Comparison of ENCODE assay signal across 8 mouse cellular contexts in the genomic region with DNA sequence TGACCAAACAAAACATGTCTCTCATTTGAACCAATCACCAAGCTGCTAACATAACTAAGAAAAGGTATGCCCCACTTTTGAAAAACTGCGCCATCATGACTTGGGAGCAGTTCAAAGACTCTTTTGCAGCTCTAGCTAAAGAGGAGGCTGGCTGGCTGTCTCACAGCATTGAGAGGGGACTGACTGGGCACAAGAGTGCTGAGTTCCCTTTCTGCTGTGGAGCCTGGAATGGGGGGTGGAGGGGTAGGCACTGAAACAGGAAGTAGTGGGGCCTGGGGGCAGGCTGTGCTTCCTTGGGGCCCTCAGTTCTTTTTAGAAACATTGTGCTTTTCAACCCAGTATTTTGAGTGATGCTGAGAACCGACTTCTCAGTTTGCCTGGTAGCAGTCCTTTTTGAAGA. TPM values are rescaled to one million over a fixed set of nuclear protein-coding genes. Genes with fewer than 3 reads are reported as not detected.
A peak's percentile ranks its signal among the peaks of the same experiment; 100 is the strongest.
DNase-seq lines count a peak whose midpoint lies in the region; ATAC-seq and TF ChIP-seq lines count a peak whose summit lies in the region.
"Had no signal": no experiment of that assay in that cellular context is flagged by ENCODE, and none has a peak within 500 bp of the region (broad histone marks: within the 10 kb centered on the region; RNA-seq: fewer than 3 reads in every experiment).

No protein-coding gene starts in this region.

- H3K27ac ChIP-seq in liver, embryonic 14.5 days = peak overlapping the region; percentile 9

- peak; percentile 10 to 51 for DNase-seq in left cerebral cortex, postnatal 10 days (ENCODE audit: extremely low spot score in 1 of 2, low spot score in 2 of 2)
- DNase-seq in left cerebral cortex, adult 11 months (ENCODE audit: low spot score) = no peak
- DNase-seq in brain, adult 2 months (ENCODE audit: low read depth, low spot score) = peak; percentile 63
- no peak for DNase-seq in liver, embryonic 14.5 days (ENCODE audit: low read depth in 3 of 3, low spot score in 3 of 3)
- DNase-seq in thymus, adult 18-20 months = peak; percentile 64 to 85
- no peak for DNase-seq in adrenal gland, adult 8-10 months
- DNase-seq in embryo, embryonic 11 days = no peak
- DNase-seq: forebrain, postnatal 0 days had no signal

- no peak overlapping the region for H3K4me3 ChIP-seq in liver, embryonic 14.5 days (ENCODE audit: insufficient read depth in 1 of 2, low read depth in 2 of 2, low read length in 2 of 2)

- no peaks in the 10 kb centered on the region for H3K27me3 ChIP-seq in liver, embryonic 14.5 days (ENCODE audit: control insufficient read depth, insufficient read depth, low read length)

- no peaks in the 10 kb centered on the region for H3K9me3 ChIP-seq in liver, embryonic 14.5 days (ENCODE audit: control insufficient read depth, low read length)

- H3K36me3 ChIP-seq in liver, embryonic 14.5 days (replicated peaks; ENCODE audit: control insufficient read depth, insufficient read depth, low read depth) = no peaks in the 10 kb centered on the region

- no peak for TF ChIP-seq EP300 in liver, embryonic 14.5 days (IDR thresholded peaks at IDR 0.05; ENCODE audit: low read depth)

- H3K4me1 ChIP-seq in liver, embryonic 14.5 days (replicated peaks; ENCODE audit: control insufficient read depth in 2 of 2, insufficient read depth in 2 of 2, low read length in 1 of 2) = peaks cover 21 to 45% of the 10 kb centered on the region in 2 experiments

- no peak for ATAC-seq in liver, embryonic 14.5 days (ENCODE audit: insufficient read depth)
- ATAC-seq: forebrain, postnatal 0 days had no signal

- no peak for TF ChIP-seq CTCF in liver, embryonic 14.5 days (IDR thresholded peaks at IDR 0.05; ENCODE audit: low read depth)

- WGBS in liver, embryonic 14.5 days (ENCODE audit: insufficient replicate concordance) = 25% methylated on average over 2 of the region's 2 CpGs

- 0 out of 2 replicates have a peak overlapping the region, but pooled peaks have one; percentile 19 for H3K4me2 ChIP-seq in liver, embryonic 14.5 days (ENCODE audit: low read depth)

- intact Hi-C loops in left cerebral cortex, postnatal 10 days (cut with DNase I) = no loop called here

- no peak overlapping the region for H3K9ac ChIP-seq in liver, embryonic 14.5 days (replicated peaks)
- H3K9ac ChIP-seq: forebrain, postnatal 0 days had no signal

RNA-seq across cellular contexts. Expression of a gene that starts 7.7 kb away (rescaled TPM):
- total RNA-seq in left cerebral cortex, postnatal 10 days (2021) = 10 to 100 TPM; 13.3 to 16.2 TPM
- 12.6 and 17.1 TPM in 2 replicates for polyA plus RNA-seq in liver, embryonic 14.5 days (2012; rRNA removed)
- polyA plus RNA-seq in liver, embryonic 14.5 days (2014; fragmentation: Nextera tagmentation; extraction: Ambion mirVana) = 36.4 and 39.5 TPM in 2 replicates
- 10 to 100 TPM; 43.5 to 57.9 (median 51.5) TPM for total RNA-seq in adrenal gland, adult 8-10 months (2022)

RNA-seq across cellular contexts. Expression of a gene that starts 37.7 kb away (rescaled TPM):
- total RNA-seq in left cerebral cortex, postnatal 10 days (2021) = not detected
- polyA plus RNA-seq in liver, embryonic 14.5 days (2012; rRNA removed) = 0.01 and 0.03 TPM in 2 replicates
- polyA plus RNA-seq in liver, embryonic 14.5 days (2014; fragmentation: Nextera tagmentation; extraction: Ambion mirVana) = 0.08 and 0.18 TPM in 2 replicates
- total RNA-seq in adrenal gland, adult 8-10 months (2022) = not detected
- total RNA-seq: forebrain, postnatal 0 days had no signal
- polyA plus RNA-seq: forebrain, postnatal 0 days had no signal

Comparison
In these comparisons a context has a peak if more than half of its experiments do, and no peak if none do; other contexts are left out.
1. DNase-seq: peak in left cerebral cortex, postnatal 10 days (2 of 2), brain, adult 2 months (single experiment) and thymus, adult 18-20 months (2 of 2); none in left cerebral cortex, adult 11 months (single experiment), liver, embryonic 14.5 days (0 of 3), adrenal gland, adult 8-10 months (single experiment) and embryo, embryonic 11 days (single experiment).